ENCODE assay signal across 31 mouse cellular contexts in genomic region chr1:122889100-122889499, GRCm38 (mm10).
"Had no signal": no experiment of that assay in that cellular context is flagged by ENCODE, and none has a peak within 500 bp of the region (broad histone marks: within the 10 kb centered on the region; RNA-seq: fewer than 3 reads in every experiment).

No protein-coding gene starts in this region.

- ATAC-seq: liver, embryonic 12.5 days; liver, postnatal 0 days; lung, postnatal 0 days; midbrain, embryonic 13.5 days; midbrain, embryonic 15.5 days; midbrain, embryonic 16.5 days had no signal

- H3K4me3 ChIP-seq: limb, embryonic 10.5 days; limb, embryonic 12.5 days; limb, embryonic 13.5 days; limb, embryonic 15.5 days; liver, embryonic 12.5 days; liver, embryonic 13.5 days; liver, embryonic 15.5 days; lung, embryonic 15.5 days; megakaryocyte, embryonic 14.5 days; midbrain, embryonic 10.5 days; midbrain, embryonic 12.5 days; midbrain, embryonic 13.5 days; midbrain, embryonic 15.5 days; myocyte had no signal

- H3K27ac ChIP-seq: limb, embryonic 10.5 days; limb, embryonic 12.5 days; limb, embryonic 13.5 days; limb, embryonic 15.5 days; liver, embryonic 12.5 days; liver, embryonic 13.5 days; liver, embryonic 14.5 days; liver, embryonic 15.5 days; lung, embryonic 15.5 days; macrophage; midbrain, embryonic 10.5 days; midbrain, embryonic 12.5 days; midbrain, embryonic 13.5 days; midbrain, embryonic 15.5 days had no signal

- DNase-seq: left cerebral cortex, postnatal 4 days; liver; liver, embryonic 13.5 days; liver, postnatal 0 days; lung, adult 18-20 months; lung, adult 2 months; lung, embryonic 14.5 days; lung, postnatal 10 days; lung, postnatal 14 days; lung, postnatal 36 days; lung, postnatal 4 days; midbrain, embryonic 14.5 days had no signal

- H3K9ac ChIP-seq: limb, embryonic 12.5 days; limb, embryonic 13.5 days; limb, embryonic 15.5 days; liver, embryonic 12.5 days; liver, embryonic 13.5 days; liver, embryonic 14.5 days; liver, embryonic 15.5 days; liver, postnatal 0 days; lung, embryonic 14.5 days; lung, embryonic 15.5 days; midbrain, embryonic 12.5 days; midbrain, embryonic 13.5 days; midbrain, embryonic 15.5 days had no signal

- H3K4me2 ChIP-seq: limb, embryonic 12.5 days; limb, embryonic 13.5 days; limb, embryonic 15.5 days; liver, embryonic 11.5 days; liver, embryonic 12.5 days; liver, embryonic 13.5 days; liver, embryonic 15.5 days; lung, embryonic 14.5 days; lung, embryonic 15.5 days; midbrain, embryonic 11.5 days; midbrain, embryonic 12.5 days; midbrain, embryonic 13.5 days; midbrain, embryonic 15.5 days had no signal

- H3K27me3 ChIP-seq: limb, embryonic 12.5 days; limb, embryonic 13.5 days; limb, embryonic 15.5 days; liver, embryonic 12.5 days; liver, embryonic 13.5 days; liver, embryonic 15.5 days; lung, embryonic 15.5 days; megakaryocyte, embryonic 14.5 days; midbrain, embryonic 12.5 days; midbrain, embryonic 13.5 days; midbrain, embryonic 15.5 days had no signal

- H3K4me1 ChIP-seq: limb, embryonic 10.5 days; limb, embryonic 12.5 days; limb, embryonic 13.5 days; limb, embryonic 15.5 days; liver, embryonic 12.5 days; liver, embryonic 13.5 days; liver, embryonic 15.5 days; lung, embryonic 15.5 days; megakaryocyte, embryonic 14.5 days; midbrain, embryonic 10.5 days; midbrain, embryonic 12.5 days; midbrain, embryonic 13.5 days; midbrain, embryonic 15.5 days had no signal

- H3K36me3 ChIP-seq: limb, embryonic 10.5 days; limb, embryonic 12.5 days; limb, embryonic 13.5 days; limb, embryonic 15.5 days; liver, embryonic 12.5 days; liver, embryonic 13.5 days; liver, embryonic 15.5 days; lung, embryonic 15.5 days; midbrain, embryonic 10.5 days; midbrain, embryonic 12.5 days; midbrain, embryonic 13.5 days; midbrain, embryonic 15.5 days had no signal

- H3K9me3 ChIP-seq: limb, embryonic 10.5 days; limb, embryonic 12.5 days; limb, embryonic 13.5 days; limb, embryonic 15.5 days; liver, embryonic 12.5 days; liver, embryonic 13.5 days; liver, embryonic 15.5 days; lung, embryonic 15.5 days; megakaryocyte, embryonic 14.5 days; midbrain, embryonic 10.5 days; midbrain, embryonic 12.5 days; midbrain, embryonic 13.5 days; midbrain, embryonic 15.5 days had no signal
